Mouse (Mus musculus) ES-Bruce4 (cell line): ENCODE results near the gene Rnase12. TPM values are rescaled to one million over a fixed set of nuclear protein-coding genes. Genes with fewer than 3 reads are reported as not detected.
A peak's percentile ranks its signal among the peaks of the same experiment; 100 is the strongest.

ENCODE experiments used
- H3K27ac ChIP-seq: 2 replicates; pipeline ENCODE4 v1.5.1; 2012; ENCODE audit warnings: low read length, inconsistent platforms; ENCODE audit not compliant: insufficient read depth
- H3K27me3 ChIP-seq: 2 replicates; pipeline ENCODE4 v1.6.1; 2012; ENCODE audit warnings: mild to moderate bottlenecking, low read length, inconsistent platforms; ENCODE audit not compliant: control insufficient read depth, poor library complexity, insufficient read depth, severe bottlenecking
- H3K36me3 ChIP-seq: 2 replicates; pipeline ENCODE4 v1.6.1; 2012; ENCODE audit warnings: inconsistent platforms, mild to moderate bottlenecking, low read length, moderate library complexity; ENCODE audit not compliant: control insufficient read depth, poor library complexity, insufficient read depth, severe bottlenecking
- H3K4me1 ChIP-seq: one replicate; pipeline ENCODE4 v1.8.1; 2011; ENCODE audit warnings: low read length; ENCODE audit not compliant: control insufficient read depth, insufficient read depth
- H3K4me3 ChIP-seq: 2 replicates; pipeline ENCODE4 v1.5.1; 2011; ENCODE audit warnings: low read depth, mild to moderate bottlenecking, low read length
- H3K9ac ChIP-seq: 2 replicates; pipeline ENCODE4 v1.6.1; 2012; ENCODE audit warnings: low read depth, mild to moderate bottlenecking, inconsistent platforms; ENCODE audit not compliant: poor library complexity, severe bottlenecking
- H3K9me3 ChIP-seq: replicated peaks from 2 replicates; pipeline ENCODE4 v1.6.1; 2012; ENCODE audit warnings: mild to moderate bottlenecking, low read length, inconsistent platforms; ENCODE audit not compliant: control insufficient read depth, poor library complexity, insufficient read depth, severe bottlenecking
- CTCF ChIP-seq: IDR thresholded peaks from one replicate; pipeline ENCODE4 v1.8.1; 2011; ENCODE audit warnings: low read depth, low read length
- EP300 ChIP-seq: IDR thresholded peaks from 2 replicates; pipeline ENCODE4 v1.6.1; 2011; ENCODE audit warnings: low read depth, low read length; ENCODE audit not compliant: insufficient read depth
- POLR2A ChIP-seq: IDR thresholded peaks from one replicate; pipeline ENCODE4 v1.8.1; 2011; ENCODE audit warnings: low read length; ENCODE audit not compliant: insufficient read depth
- polyA plus RNA-seq: library from polyadenylated mRNA; stranded (reverse); fragments of >200 nt; gene quantifications from 2 replicates; pipeline ENCODE4 v1.2.4, GENCODE M21; 2011; ENCODE audit warnings: low read depth; ENCODE audit not compliant: missing spikeins, insufficient read depth, insufficient read length

The Rnase12 gene
- polyA plus RNA-seq, 1 experiment = not detected

GRCm38 (mm10) chr14:51087762-51088161, 30.3 kb upstream of the Rnase12 start:
- Histone ChIP-seq H3K9ac (peak overlapping the region; percentile 65), H3K27me3 (no peaks in the 10 kb centered on the region), H3K4me1 (peaks cover 1% of the 10 kb centered on the region), H3K36me3 (no peaks in the 10 kb centered on the region), H3K4me3 (no peak overlapping the region), H3K27ac (peak overlapping the region; percentile 65; the same call in 1 of the 2 replicates), H3K9me3 (no peaks in the 10 kb centered on the region)
- TF ChIP-seq EP300 (no peak), CTCF (no peak)

- no peak overlapping the region for H3K9ac ChIP-seq
- H3K27me3 ChIP-seq = no peaks in the 10 kb centered on the region
- TF ChIP-seq POLR2A (no peak), EP300 (no peak), CTCF (no peak)
- no peaks in the 10 kb centered on the region for H3K9me3 ChIP-seq
- H3K27ac ChIP-seq = no peak overlapping the region
- peaks cover 1% of the 10 kb centered on the region for H3K4me1 ChIP-seq
- H3K36me3 ChIP-seq = no peaks in the 10 kb centered on the region
- no peak overlapping the region for H3K4me3 ChIP-seq
Measured at GRCm38 (mm10) chr14:51085911-51086310, 28.4 kb upstream of the Rnase12 start.

GRCm38 (mm10) chr14:51085086-51085485, 27.6 kb upstream of the Rnase12 start:
- H3K27me3 ChIP-seq = no peaks in the 10 kb centered on the region
- no peak overlapping the region for H3K4me3 ChIP-seq
- H3K4me1 ChIP-seq = peaks cover 1% of the 10 kb centered on the region
- H3K9ac ChIP-seq = no peak overlapping the region
- H3K9me3 ChIP-seq = no peaks in the 10 kb centered on the region
- H3K36me3 ChIP-seq = no peaks in the 10 kb centered on the region
- no peak for TF ChIP-seq POLR2A
- no peak for TF ChIP-seq EP300
- TF ChIP-seq CTCF = no peak
- no peak overlapping the region for H3K27ac ChIP-seq

- Histone ChIP-seq H3K36me3 (no peaks in the 10 kb centered on the region), H3K4me1 (peaks cover 1% of the 10 kb centered on the region), H3K27ac (no peak overlapping the region), H3K9me3 (no peaks in the 10 kb centered on the region), H3K4me3 (no peak overlapping the region; the same call in 1 of the 2 replicates), H3K27me3 (no peaks in the 10 kb centered on the region), H3K9ac (peak overlapping the region; percentile 9; the same call in 1 of the 2 replicates)
- TF ChIP-seq POLR2A = no peak
- TF ChIP-seq CTCF = no peak
Measured at GRCm38 (mm10) chr14:51083805-51084204, 26.3 kb upstream of the Rnase12 start.

GRCm38 (mm10) chr14:51082599-51083581, 25.4 kb upstream of the Rnase12 start:
- peak overlapping the region; percentile 9 for H3K9ac ChIP-seq
- H3K27me3 ChIP-seq = no peaks in the 10 kb centered on the region
- peak overlapping the region; percentile 83 for H3K4me3 ChIP-seq
- H3K27ac ChIP-seq = no peak overlapping the region
- no peaks in the 10 kb centered on the region for H3K36me3 ChIP-seq
- peaks cover 1% of the 10 kb centered on the region for H3K4me1 ChIP-seq
- no peak for TF ChIP-seq EP300
- no peak for TF ChIP-seq POLR2A
- no peak for TF ChIP-seq CTCF
- no peaks in the 10 kb centered on the region for H3K9me3 ChIP-seq

GRCm38 (mm10) chr14:51081035-51081434, 23.6 kb upstream of the Rnase12 start:
- Histone ChIP-seq H3K9ac (no peak overlapping the region), H3K9me3 (no peaks in the 10 kb centered on the region), H3K36me3 (no peaks in the 10 kb centered on the region), H3K4me3 (no peak overlapping the region), H3K27ac (no peak overlapping the region), H3K27me3 (no peaks in the 10 kb centered on the region), H3K4me1 (peaks cover 1% of the 10 kb centered on the region)
- no peak for TF ChIP-seq CTCF
- TF ChIP-seq POLR2A = no peak
- TF ChIP-seq EP300 = no peak
